Mouse (Mus musculus) large intestine, adult 2 months (tissue): Measurements from ENCODE around the gene Mylk3. TPM values are rescaled to one million over a fixed set of nuclear protein-coding genes. Genes with fewer than 3 reads are reported as not detected.

ENCODE experiments used
- DNase-seq: peaks from one replicate; pipeline ENCODE4 v3.0.0-alpha.2; 2012; ENCODE audit warnings: low read depth, low spot score
- WGBS: fragments of 180-500 bp; shearing (Covaris S2); methylation state at CpG from one replicate; pipeline ENCODE4 v1.1.7; 2018; 5-methylcytosine and 5-hydroxymethylcytosine counted together
- polyA plus RNA-seq: library from polyadenylated mRNA; depleted of rRNA; stranded (reverse); fragments of >200 nt; gene quantifications from 2 replicates; pipeline ENCODE4 v1.2.3, GENCODE M21; 2012

Mylk3 gene
- polyA plus RNA-seq, 1 experiment: 0.10 TPM

DNA sequence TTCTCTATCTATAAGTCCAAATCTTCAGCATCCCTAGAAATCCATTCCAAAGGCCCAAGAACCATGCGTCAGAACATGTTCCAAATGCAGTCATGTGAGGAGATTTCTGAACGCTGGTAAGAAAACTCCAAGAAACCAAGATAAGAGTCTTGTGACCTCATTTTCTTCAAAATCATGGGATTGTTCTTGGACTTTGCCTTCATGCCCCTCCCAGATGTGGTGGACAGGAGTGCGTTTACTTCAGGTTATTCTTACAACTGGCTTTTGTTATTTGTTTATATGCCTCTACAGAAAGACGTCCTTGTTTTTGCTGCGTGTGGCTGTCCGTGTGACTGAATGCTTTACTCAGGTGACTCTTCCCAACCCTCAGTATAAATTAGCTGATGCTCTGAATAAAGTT, 7.1 kb upstream of the Mylk3 start:
- WGBS: 49% methylated on average over 6 of the region's 6 CpGs
- no peak for DNase-seq

DNA sequence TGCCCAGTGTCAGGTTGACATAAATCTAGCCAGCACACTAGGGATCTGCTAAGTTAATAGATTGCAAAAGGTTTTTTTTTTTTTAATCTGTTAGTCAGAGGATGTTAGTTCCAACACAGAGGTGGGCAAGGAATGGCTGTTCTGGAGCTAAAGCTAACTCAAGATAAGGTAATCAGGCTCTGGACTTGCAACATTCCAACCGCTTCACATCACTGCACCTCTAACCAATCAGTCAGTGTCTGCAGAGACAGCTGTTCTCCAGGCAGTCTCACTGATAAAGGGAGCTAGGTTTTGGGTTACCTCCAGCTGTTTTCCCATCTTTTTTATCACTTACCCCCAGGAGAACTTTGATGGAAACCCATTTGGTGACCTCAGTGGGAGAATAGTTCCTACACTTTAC, 5.3 kb upstream of the Mylk3 start:
- DNase-seq: no peak
- 88% methylated on average over 1 of the region's 1 CpGs for WGBS

DNA sequence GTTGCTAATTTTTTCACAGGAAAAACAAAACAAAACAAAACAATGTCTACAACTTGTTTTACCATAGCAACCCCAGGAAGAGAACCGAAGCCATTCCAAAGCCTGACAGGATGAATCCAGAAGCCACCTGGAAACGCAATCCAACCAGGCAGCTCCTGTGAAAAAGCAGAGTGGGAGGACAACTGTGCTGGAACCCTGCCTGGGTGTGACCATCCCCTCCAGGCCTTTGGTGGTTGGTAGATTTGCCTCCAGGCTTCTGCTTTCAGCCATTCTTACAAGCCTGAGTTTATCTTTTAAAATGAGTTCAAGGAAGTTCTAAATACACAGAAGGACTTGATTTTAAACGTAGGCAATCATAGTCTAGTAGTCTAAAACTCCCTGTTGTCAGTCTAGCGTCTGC, 4.2 kb downstream of the Mylk3 start:
- DNase-seq: no peak
- WGBS: 72% methylated on average over 4 of the region's 4 CpGs

DNA sequence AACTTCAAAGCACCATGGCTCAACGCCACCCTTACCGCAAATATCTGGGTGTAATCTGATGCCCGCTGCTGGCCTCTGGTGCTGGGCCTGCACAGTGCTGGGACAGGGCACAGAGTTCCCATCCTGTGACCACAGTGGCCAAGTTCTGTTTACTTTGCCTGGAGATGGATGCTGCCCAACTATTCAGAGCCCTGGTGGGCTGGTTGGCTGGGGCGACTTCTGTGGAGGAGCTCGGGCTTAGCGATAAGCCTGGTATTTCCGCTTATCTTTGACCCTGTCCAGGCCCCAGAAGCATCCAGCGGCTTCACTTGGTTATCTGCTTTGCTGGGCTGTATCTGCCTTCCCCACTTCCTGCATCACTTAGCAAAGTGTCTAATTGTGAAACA, 5.3 kb downstream of the Mylk3 start:
- WGBS: 68% methylated on average over 8 of the region's 8 CpGs
- no peak for DNase-seq

DNA sequence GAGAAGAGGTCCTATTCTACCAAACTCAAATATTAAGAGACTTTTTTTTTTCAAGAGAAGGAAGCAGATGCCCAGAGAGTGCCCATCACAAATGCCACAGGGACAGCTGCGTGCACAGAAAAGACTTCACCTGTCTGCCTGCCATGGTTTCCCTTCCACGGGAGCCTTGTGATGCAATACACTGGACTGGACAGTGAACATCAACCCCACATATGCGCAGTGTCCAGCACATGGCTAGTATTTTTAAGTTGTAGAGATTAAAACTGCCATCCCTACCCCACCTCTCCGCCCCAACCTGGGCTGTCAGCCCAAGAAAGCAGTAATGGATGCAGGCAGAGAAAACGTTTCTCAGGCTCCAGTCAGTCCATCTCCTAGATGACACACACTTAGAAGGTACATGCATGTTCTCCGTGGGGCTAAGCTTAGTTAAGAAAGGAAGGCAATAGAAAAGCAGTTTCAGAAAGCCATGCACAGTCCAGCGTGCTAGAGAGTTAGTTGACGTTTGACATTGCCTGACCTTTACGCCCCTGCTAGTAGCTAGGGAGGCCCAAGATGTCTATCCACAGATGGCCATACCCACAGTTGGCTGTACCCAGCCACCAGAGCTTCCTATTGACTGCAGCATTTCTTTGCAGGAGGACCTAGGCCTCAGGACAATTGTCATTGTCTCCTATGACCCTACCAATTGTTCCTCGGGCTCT, 5.9 kb downstream of the Mylk3 start:
- no peak for DNase-seq
- WGBS: 84% methylated on average over 10 of the region's 10 CpGs

GRCm38 (mm10) chr8:85379142-85379781, 6.9 kb downstream of the Mylk3 start:
- DNase-seq: no peak
- 33% methylated on average over 2 of the region's 2 CpGs for WGBS

DNA sequence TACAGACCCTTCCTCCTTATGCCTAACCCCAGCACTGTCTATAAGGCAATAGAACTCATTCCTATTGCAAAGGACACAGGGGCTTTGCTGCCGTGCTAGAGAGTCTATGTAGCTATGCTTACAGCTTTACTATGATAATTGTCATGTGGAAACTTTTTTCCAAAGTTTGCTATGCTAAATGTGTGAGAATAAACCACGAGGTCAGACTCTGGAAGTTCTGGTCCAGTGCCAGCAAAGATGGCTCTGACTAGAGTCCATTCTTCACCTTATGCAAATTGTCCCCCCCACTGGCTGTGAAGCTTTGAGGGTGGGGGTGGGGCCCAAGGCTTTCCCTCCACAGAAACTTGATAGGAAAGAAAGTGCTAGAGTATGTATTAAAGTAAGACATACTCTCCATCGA, 9.6 kb downstream of the Mylk3 start:
- 44% methylated on average over 3 of the region's 3 CpGs for WGBS
- no peak for DNase-seq

DNA sequence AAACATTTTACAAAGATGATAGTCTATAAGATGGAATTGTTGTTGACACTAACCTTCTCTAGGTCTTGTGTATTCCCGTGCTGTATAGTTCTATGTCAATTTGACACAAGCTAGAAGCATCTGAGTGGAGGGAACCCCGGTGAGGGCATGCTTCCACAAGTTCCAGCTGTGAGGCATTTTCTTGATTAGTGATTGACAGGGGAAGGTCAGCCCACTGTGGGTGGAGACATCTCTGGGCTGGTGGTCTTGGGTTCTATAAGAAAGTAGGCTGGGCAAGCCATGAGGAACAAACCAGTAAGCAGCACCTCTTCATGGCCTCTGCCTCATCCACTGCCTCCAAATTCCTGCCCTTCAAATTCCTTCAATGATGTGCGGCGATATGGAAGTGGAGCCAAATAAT, 11.9 kb downstream of the Mylk3 start:
- WGBS: 51% methylated on average over 4 of the region's 4 CpGs
- DNase-seq: no peak

DNA sequence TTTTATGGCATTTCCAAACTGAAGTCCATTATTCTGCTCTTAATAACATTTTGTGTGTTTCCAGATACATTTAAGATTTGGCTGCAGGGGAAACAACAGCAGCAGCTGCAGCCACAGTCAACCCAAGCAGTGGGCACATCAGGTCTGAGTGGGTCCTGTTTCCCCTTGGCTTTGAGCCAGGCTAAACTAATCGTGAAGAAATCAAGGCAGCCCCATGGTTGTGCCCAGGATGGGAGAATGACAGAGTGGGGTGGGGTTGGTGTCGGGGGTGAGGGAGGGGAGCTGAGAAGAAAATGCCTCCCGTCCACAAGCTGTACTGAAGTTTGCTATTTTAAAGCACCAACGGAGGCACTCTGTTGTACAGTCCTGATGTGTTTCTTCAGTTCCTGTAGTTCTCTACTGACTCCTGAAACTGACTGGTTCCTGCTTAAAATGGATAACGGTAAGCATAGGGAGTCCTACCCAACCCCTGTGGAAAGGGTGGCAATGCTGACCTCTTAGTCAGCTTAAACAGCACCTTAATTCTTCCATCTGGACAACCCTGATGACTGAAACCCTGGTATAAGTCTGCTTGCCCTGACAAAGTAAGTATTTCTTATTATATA, 12.6 kb downstream of the Mylk3 start:
- 44% methylated on average over 5 of the region's 5 CpGs for WGBS
- DNase-seq: no peak

GRCm38 (mm10) chr8:85372465-85372839, 13.7 kb downstream of the Mylk3 start:
- WGBS: 95% methylated on average over 1 of the region's 1 CpGs
- no peak for DNase-seq

- DNase-seq: no peak
- 78% methylated on average over 5 of the region's 5 CpGs for WGBS
These were observed 14.2 kb downstream of the Mylk3 start for GRCm38 (mm10) chr8:85371736-85372464.

DNA sequence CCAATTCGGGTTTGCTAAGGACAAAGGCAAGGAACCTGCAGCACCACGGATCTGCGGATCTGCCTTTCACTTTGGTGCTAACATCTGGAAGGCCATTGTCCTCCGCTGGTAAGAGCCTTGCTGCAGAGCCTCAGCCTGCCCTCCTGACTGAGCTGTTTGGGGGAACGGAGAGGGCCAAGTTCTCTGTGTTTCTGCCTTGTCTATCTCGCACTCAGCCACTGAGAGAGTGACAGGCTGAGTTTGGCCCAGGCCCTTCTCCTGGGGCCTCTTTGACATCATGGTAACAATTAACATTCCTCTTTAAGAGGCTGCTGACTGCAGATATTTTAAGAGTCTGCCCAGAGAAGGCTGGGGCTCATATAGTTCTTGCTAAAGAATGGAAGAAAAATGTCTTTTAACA, 21.0 kb downstream of the Mylk3 start:
- no peak for DNase-seq
- 57% methylated on average over 6 of the region's 6 CpGs for WGBS

- DNase-seq: no peak
- 84% methylated on average over 11 of the region's 11 CpGs for WGBS
These were observed 21.5 kb downstream of the Mylk3 start for GRCm38 (mm10) chr8:85364628-85365027.

DNA sequence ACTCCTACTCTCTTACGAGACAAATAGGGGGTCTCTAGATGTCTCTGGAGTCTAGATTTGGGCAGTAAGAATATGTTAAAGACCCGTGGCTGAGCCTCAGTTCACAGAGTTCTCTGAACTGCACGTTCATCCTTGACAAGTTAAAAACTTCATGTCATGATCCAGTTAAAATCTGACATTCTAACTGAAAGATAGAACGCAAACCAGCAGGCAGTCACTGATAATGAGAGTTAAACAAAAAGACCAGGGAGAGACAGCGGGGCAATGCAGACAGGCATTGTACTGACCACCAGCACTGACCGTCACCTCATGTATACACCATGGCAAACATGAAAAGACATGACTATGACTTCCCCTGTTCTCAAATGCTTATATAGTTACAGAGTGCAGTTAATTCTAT, 22.7 kb downstream of the Mylk3 start:
- no peak for DNase-seq
- 85% methylated on average over 6 of the region's 6 CpGs for WGBS

GRCm38 (mm10) chr8:85362211-85362610, 23.9 kb downstream of the Mylk3 start:
- DNase-seq: no peak

DNA sequence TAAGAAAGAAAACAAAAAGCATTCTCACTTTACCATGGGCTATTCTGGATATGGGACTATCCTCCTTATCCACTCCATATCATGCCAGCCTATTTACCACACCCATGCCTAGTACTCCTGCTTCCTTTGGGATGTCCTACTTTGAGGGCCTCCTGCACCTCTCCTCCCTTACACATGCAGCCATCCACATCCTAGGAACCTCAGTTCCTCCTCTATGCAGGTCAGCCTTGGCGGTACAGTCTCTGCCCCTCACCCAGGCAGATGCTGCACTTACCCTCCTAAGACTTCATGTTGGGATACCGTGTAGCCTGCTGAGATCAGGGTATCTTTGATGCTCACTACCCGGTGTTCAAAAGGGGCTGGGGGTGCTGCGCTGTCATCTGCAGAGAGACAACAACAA, 32.9 kb downstream of the Mylk3 start:
- DNase-seq: no peak
- 81% methylated on average over 4 of the region's 4 CpGs for WGBS

More at GRCm38 (mm10) chr8:85362211-85362610, 23.9 kb downstream of the Mylk3 start:
- WGBS: 64% methylated on average over 4 of the region's 4 CpGs

- DNase-seq: no peak
- WGBS: 54% methylated on average over 5 of the region's 5 CpGs
These were observed 46.1 kb downstream of the Mylk3 start for GRCm38 (mm10) chr8:85339871-85340573.

DNA sequence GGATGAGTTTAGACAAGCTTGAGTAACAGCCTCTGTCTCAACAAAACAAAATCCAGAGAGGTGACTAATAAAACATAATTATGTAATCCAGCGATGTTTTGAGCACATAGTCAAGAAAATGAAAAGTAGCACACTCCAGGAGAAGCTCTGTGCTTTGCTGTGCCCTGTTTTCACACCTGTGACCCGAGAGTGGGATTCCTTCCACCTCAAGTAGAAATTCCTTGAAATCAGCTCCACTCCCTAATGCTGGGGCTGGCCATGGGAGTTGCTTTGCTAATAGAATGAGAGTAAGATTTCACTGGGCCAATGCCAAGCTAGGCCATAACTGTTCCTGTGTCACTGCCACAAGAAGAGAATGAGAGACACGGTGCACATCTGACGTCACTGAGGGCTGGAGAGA, 48.5 kb downstream of the Mylk3 start:
- WGBS: 41% methylated on average over 4 of the region's 4 CpGs
- DNase-seq: no peak

DNA sequence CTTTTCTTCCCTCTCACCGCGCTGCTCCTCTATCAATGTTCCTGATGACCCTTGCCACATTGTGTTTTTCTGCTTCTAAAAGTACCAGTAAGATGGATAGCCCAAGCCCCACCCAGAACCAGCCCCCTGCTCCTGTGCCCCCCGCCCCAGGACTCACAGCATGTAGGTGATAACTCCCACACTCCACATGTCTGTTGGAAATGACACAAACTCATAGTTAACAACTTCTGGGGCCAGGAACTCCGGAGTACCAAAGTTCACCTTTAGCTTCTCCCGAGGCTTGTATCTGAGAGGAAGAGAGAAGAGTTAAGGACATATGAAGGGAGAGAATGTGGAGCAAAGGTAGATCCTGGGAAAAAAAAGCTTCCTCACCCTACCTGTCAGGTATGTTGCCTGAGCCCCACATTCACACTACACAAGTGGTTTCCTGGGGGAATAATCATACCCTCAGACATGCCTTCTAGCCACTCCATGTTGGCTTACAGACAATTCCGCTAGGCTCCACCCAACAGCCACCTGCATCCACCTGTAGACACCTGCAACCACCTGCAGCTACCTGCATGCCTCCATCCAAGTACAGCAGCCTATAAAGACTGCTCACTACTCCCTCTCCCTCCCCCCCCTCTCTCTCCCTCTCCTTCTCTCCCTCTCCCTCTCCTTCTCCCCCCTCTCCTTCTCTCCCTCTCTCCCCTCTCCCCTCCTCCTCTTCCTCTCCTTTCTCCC, 49.8 kb downstream of the Mylk3 start:
- no peak for DNase-seq
- 48% methylated on average over 6 of the region's 6 CpGs for WGBS
